Mouse (Mus musculus) lung, adult 2 months (tissue): Measurements from ENCODE around the gene Ptprd.

ENCODE experiments used
- CTCF ChIP-seq: fragments of 200-500 bp; IDR thresholded peaks from 2 replicates; pipeline ENCODE4 v1.5.1; 2011; ENCODE audit warnings: mild to moderate bottlenecking, low read length, control low read depth; ENCODE audit not compliant: insufficient read depth
- POLR2A ChIP-seq: fragments of 200-500 bp; IDR thresholded peaks from 2 replicates; pipeline ENCODE4 v1.6.1; 2011; ENCODE audit warnings: low read depth, mild to moderate bottlenecking, control low read depth, low read length, borderline replicate concordance; ENCODE audit errors: extremely low read depth

- TF ChIP-seq CTCF (no peak), POLR2A (no peak)
These were observed 1914.4 kb downstream of the Ptprd start for GRCm38 (mm10) chr4:76297375-76297774.
